Mouse (Mus musculus) midbrain, embryonic 11.5 days (tissue): Measurements from ENCODE around the gene Mrps18a. TPM values are rescaled to one million over a fixed set of nuclear protein-coding genes. Genes with fewer than 3 reads are reported as not detected.

Source experiments
- ATAC-seq: fragments of 200-750 bp; cut with Nextera tagmentation; 2 replicates; pipeline ENCODE4 v1.8.0; 2017; ENCODE audit warnings: moderate TSS enrichment, moderate library complexity; ENCODE audit not compliant: low FRiP score
- DNase-seq: peaks from one replicate; pipeline ENCODE4 v3.0.0; 2015; ENCODE audit warnings: low spot score; ENCODE audit errors: missing footprints
- H3K27ac ChIP-seq: fragments of 300-500 bp; sonication (generic); 2 replicates; pipeline ENCODE4 v1.5.1; 2014; ENCODE audit warnings: low read depth, low read length
- H3K27me3 ChIP-seq: fragments of 300-500 bp; sonication (generic); 2 replicates; pipeline ENCODE4 v1.6.1; 2014; ENCODE audit warnings: mild to moderate bottlenecking, low read length, moderate library complexity, mixed read lengths; ENCODE audit not compliant: control insufficient read depth, insufficient read depth
- H3K36me3 ChIP-seq: fragments of 300-500 bp; sonication (generic); 2 replicates; pipeline ENCODE4 v1.6.1; 2014; ENCODE audit warnings: mild to moderate bottlenecking, low read length, moderate library complexity, mixed read lengths; ENCODE audit not compliant: control insufficient read depth, insufficient read depth
- H3K4me1 ChIP-seq: fragments of 300-500 bp; sonication (generic); 2 replicates; pipeline ENCODE4 v1.6.1; 2014; ENCODE audit warnings: low read length; ENCODE audit not compliant: control insufficient read depth, insufficient read depth
- H3K4me2 ChIP-seq: fragments of 300-500 bp; sonication (generic); 2 replicates; pipeline ENCODE4 v1.6.1; 2014; ENCODE audit warnings: mild to moderate bottlenecking, moderate library complexity
- H3K4me3 ChIP-seq: fragments of 300-500 bp; sonication (generic); 2 replicates; pipeline ENCODE4 v1.5.1; 2014; ENCODE audit warnings: low read depth, low read length
- H3K9ac ChIP-seq: fragments of 300-500 bp; sonication (generic); 2 replicates; pipeline ENCODE4 v1.6.1; 2014; ENCODE audit warnings: low read length
- H3K9me3 ChIP-seq: fragments of 300-500 bp; sonication (generic); 2 replicates; pipeline ENCODE4 v1.6.1; 2016; ENCODE audit warnings: low read length; ENCODE audit not compliant: control insufficient read depth
- WGBS: fragments of 180-500 bp; shearing (Covaris S2); extraction: QIAGEN DNeasy Blood & Tissue Kit; methylation state at CpG from one replicate; pipeline ENCODE4 v1.1.7; 2014; 5-methylcytosine and 5-hydroxymethylcytosine counted together
- polyA plus RNA-seq: library from polyadenylated mRNA; unstranded; fragments of >200 nt; fragmentation: Nextera tagmentation; extraction: Ambion mirVana; gene quantifications from 2 replicates; pipeline ENCODE4 v1.2.1, GENCODE M21; 2014

Gene Mrps18a
- polyA plus RNA-seq, 1 experiment from 2014 or later: 119 TPM

DNA sequence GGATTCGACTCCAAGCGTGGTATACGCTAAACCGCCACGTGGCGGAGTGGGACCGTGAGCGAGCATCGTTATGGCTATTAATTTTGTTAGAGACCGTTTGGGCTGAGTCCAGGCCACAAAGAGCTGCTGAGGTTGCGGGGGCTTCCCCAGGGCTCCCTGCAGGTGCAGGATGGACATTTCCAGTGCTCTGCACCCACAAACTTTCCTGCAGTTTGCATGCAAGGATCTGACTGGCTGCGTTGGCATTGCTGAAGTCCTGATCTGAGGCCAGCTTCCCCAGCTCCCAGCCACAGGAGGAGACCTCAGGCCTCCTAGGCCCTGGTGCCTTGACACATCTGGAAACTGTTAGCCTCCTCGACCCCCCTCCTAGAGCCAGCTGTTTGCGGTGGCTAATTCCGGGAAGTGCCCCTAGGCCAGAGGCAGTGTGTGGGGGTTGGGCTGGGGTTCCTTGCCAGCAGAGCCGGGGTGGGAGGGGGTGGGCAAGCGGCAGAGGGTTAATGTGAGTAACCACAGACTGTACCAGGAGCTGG is 24.4 kb upstream of the Mrps18a start:
- DNase-seq (no peak), ATAC-seq (no peak)
- H3K9ac ChIP-seq: no peak overlapping the region
- no peak overlapping the region for H3K27ac ChIP-seq
- H3K4me3 ChIP-seq: no peak overlapping the region
- H3K4me2 ChIP-seq: no peak overlapping the region
- no peaks in the 10 kb centered on the region for H3K36me3 ChIP-seq
- no peaks in the 10 kb centered on the region for H3K27me3 ChIP-seq
- WGBS: 66% methylated on average over 17 of the region's 17 CpGs
- no peaks in the 10 kb centered on the region for H3K9me3 ChIP-seq
- H3K4me1 ChIP-seq: no peaks in the 10 kb centered on the region

DNA sequence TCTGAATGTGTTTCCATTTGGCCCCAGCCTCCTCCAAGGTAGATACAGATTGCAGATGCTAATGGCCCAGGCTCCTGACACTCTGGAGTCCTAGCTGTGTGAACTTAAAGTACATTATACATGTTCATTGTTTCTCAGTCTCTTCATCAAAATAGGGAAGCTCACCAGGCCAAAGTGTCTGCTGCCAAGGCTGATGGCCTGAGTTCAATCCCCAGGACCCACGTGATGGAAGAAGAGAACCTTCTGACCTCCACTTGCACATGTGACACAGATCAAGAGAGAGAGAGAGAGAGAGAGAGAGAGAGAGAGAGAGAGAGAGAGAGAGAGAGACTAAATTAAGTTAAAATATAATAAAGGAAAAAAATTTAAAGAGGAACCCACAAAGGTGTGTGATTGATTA is 19.4 kb upstream of the Mrps18a start:
- Histone ChIP-seq H3K36me3 (no peaks in the 10 kb centered on the region), H3K4me1 (no peaks in the 10 kb centered on the region), H3K4me3 (no peak overlapping the region), H3K27ac (no peak overlapping the region), H3K9ac (no peak overlapping the region), H3K4me2 (no peak overlapping the region), H3K27me3 (no peaks in the 10 kb centered on the region), H3K9me3 (no peaks in the 10 kb centered on the region)
- DNase-seq (no peak), ATAC-seq (no peak)
- WGBS: 58% methylated on average over 1 of the region's 1 CpGs

DNA sequence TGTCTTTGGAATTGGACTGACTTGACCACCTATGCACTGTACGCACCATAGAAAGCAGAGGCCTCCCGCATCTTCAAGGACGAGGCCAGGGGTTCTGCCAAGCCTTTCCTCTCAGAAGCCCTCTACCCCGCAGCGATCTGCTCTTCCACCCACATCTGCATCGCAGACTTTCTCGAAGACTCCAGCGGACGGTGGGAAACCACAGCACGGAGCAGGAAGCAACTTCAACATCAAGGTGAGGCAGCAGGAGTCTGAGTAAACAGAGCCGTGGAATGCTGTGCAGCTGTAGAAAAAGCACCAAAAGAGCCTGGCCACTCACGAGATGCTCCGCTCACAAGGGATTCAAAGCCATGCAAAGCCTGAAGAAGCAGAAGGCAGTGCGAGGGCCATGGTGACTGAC is 18.9 kb upstream of the Mrps18a start:
- no peaks in the 10 kb centered on the region for H3K9me3 ChIP-seq
- DNase-seq (no peak), ATAC-seq (no peak)
- WGBS: 76% methylated on average over 14 of the region's 14 CpGs
- H3K4me2 ChIP-seq: no peak overlapping the region
- H3K27me3 ChIP-seq: no peaks in the 10 kb centered on the region
- H3K9ac ChIP-seq: no peak overlapping the region
- H3K4me1 ChIP-seq: no peaks in the 10 kb centered on the region
- no peaks in the 10 kb centered on the region for H3K36me3 ChIP-seq
- H3K27ac ChIP-seq: no peak overlapping the region
- H3K4me3 ChIP-seq: no peak overlapping the region

DNA sequence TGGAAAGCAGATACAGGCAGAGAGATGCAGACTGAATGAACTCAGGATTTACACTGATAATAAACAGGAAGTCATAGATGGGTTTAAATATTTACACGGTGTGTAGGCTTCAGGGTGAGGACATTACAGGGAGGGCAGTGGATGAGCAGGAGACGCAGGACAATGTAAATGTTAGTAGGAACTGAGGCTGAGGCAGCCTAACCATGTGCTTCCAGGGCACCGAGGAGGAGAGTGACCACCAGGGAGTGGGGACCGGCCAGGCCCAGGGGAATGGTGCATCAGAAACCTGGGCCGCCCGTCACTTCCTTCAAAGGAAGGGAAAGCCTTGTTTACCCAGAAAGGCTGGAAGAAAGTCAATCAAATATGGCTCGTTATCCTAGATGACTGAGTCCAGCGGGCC is 12.3 kb upstream of the Mrps18a start:
- 72% methylated on average over 8 of the region's 8 CpGs for WGBS
- Histone ChIP-seq H3K4me1 (no peaks in the 10 kb centered on the region), H3K27ac (no peak overlapping the region), H3K36me3 (no peaks in the 10 kb centered on the region), H3K9me3 (no peaks in the 10 kb centered on the region), H3K9ac (no peak overlapping the region), H3K27me3 (no peaks in the 10 kb centered on the region), H3K4me3 (no peak overlapping the region), H3K4me2 (no peak overlapping the region)
- ATAC-seq (no peak), DNase-seq (no peak)

DNA sequence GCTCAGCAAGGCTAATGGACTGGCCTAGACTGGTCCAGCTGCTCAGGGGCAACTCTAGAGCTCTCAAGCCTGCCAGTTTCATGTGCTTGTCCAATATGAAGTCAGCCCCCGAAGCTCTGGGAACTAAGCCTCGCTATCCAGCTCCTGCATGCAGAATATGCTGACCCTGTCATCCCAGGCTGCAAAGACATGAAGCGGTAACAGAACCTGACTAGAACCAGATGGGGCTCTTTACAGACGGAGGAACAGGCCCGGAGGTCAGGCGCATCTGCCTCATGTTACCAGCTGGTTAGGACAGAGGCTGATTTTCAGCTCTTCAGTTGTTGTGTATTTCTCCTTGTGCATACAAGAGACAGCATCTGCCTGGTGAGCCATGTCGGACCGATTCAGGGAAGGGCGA is 8.9 kb upstream of the Mrps18a start:
- no peaks in the 10 kb centered on the region for H3K4me1 ChIP-seq
- H3K4me2 ChIP-seq: no peak overlapping the region
- WGBS: 81% methylated on average over 9 of the region's 9 CpGs
- ATAC-seq (no peak), DNase-seq (no peak)
- no peak overlapping the region for H3K27ac ChIP-seq
- no peaks in the 10 kb centered on the region for H3K36me3 ChIP-seq
- no peaks in the 10 kb centered on the region for H3K27me3 ChIP-seq
- H3K9me3 ChIP-seq: no peaks in the 10 kb centered on the region
- no peak overlapping the region for H3K9ac ChIP-seq
- H3K4me3 ChIP-seq: no peak overlapping the region

DNA sequence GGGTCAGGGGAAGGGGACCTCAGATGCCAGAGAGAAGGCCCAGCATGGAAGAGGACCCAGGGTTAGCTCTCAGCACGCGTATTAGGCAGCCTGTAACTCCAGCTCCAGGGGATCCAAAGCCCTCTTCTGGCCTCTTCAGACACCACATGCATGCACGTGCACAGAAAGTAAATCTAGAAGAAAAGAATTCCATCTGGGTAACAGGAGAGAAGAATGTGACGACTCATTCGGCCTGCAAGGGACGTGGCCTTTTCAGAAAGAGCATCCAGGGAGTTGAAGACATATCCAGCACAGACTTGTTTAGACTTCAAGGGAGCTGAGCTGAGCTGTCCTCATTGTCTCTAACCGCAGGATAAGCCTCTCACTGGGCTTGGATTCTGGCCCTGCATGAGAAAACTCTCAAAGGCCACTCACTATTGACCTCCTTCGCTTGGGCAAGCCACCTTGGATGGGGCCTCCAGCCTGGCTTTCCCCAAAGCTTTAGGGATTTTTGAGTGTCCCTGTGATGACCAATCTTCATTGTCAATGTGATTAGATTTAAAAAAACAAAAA is 8.1 kb upstream of the Mrps18a start:
- no peaks in the 10 kb centered on the region for H3K27me3 ChIP-seq
- no peak overlapping the region for H3K4me3 ChIP-seq
- no peak overlapping the region for H3K27ac ChIP-seq
- DNase-seq (no peak), ATAC-seq (no peak)
- WGBS: 41% methylated on average over 8 of the region's 8 CpGs
- no peak overlapping the region for H3K9ac ChIP-seq
- no peaks in the 10 kb centered on the region for H3K36me3 ChIP-seq
- H3K4me1 ChIP-seq: no peaks in the 10 kb centered on the region
- no peaks in the 10 kb centered on the region for H3K9me3 ChIP-seq
- H3K4me2 ChIP-seq: no peak overlapping the region; the same call in 1 of the 2 replicates

DNA sequence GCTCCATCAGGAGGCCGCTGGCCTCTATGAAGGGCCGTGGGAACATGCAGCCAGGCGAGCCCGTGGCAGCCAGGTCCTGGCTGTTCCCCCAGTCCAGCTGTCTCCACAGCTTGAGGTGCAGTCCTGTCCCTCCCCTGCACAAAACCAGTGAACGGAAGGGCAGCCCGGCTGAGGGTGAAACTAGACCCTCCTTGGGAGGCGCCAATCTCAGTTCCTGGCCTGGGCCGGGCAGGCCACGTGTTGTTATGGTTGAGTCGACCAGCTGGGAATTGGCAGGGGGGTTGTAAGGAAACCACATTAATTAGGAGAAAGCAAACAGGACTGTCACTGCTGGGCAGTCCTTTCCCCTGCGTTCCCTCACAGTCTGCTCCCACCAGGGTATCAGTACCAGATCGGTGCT is 6.3 kb upstream of the Mrps18a start:
- Histone ChIP-seq H3K9ac (no peak overlapping the region), H3K4me2 (no peak overlapping the region), H3K27me3 (no peaks in the 10 kb centered on the region), H3K4me1 (no peaks in the 10 kb centered on the region), H3K9me3 (no peaks in the 10 kb centered on the region), H3K4me3 (no peak overlapping the region), H3K36me3 (no peaks in the 10 kb centered on the region), H3K27ac (no peak overlapping the region)
- no peak for DNase-seq
- ATAC-seq: no peak
- 62% methylated on average over 12 of the region's 12 CpGs for WGBS

DNA sequence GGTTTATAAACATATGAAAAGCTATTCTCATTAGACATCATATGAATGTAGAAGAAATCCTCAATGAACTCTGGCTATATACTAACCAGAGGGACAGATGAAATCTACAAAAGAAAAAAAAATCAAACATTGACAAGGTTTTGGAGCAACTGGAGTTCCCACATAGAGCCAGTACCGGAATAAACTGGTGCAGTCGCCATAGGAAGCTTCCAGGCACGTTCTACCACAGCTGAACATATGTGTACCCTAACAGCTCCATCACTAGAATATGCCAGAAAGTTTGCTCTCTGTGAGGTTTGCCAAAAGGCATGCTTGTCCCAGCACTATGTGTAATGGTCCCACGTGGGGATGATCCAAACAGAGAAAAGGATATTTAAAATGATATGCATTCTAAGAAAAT is 2.5 kb upstream of the Mrps18a start:
- Histone ChIP-seq H3K4me1 (peaks cover 6% of the 10 kb centered on the region), H3K4me2 (no peak overlapping the region), H3K4me3 (no peak overlapping the region), H3K9ac (no peak overlapping the region), H3K9me3 (no peaks in the 10 kb centered on the region), H3K27ac (no peak overlapping the region), H3K27me3 (no peaks in the 10 kb centered on the region), H3K36me3 (no peaks in the 10 kb centered on the region)
- ATAC-seq (no peak), DNase-seq (no peak)
- 79% methylated on average over 4 of the region's 4 CpGs for WGBS

DNA sequence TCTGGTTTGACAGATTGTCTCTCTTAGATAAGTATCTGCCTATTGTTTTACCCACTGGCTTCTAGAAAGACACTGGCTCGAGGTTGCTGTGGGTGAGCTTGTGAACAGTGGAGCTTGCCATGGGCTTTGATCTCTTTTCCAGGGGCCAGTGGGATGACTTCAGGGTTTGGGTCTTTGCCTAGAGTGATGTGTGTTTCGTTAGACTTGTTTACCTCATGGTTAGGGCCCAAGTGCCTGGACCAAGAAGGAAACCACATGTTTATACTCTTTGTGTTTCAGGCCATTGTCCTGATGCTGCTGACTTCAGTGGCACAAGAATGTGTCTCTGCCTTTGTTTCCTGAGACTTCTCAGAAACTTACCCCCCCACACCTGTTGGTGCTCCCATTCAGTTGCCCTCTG is 4.7 kb downstream of the Mrps18a start:
- DNase-seq (no peak), ATAC-seq (no peak)
- Histone ChIP-seq H3K27ac (no peak overlapping the region), H3K27me3 (no peaks in the 10 kb centered on the region), H3K4me2 (no peak overlapping the region), H3K9me3 (no peaks in the 10 kb centered on the region), H3K9ac (no peak overlapping the region), H3K36me3 (peaks cover 7% of the 10 kb centered on the region; the same call in 1 of the 2 replicates), H3K4me3 (no peak overlapping the region), H3K4me1 (peaks cover 6% of the 10 kb centered on the region)
- 83% methylated on average over 2 of the region's 2 CpGs for WGBS
